Mouse (Mus musculus): Measurements from ENCODE around the gene Emilin2. TPM values are rescaled to one million over a fixed set of nuclear protein-coding genes. Genes with fewer than 3 reads are reported as not detected.

Gene Emilin2
- polyA plus RNA-seq, 1 experiment from 2014 or later = 2.7 TPM

GRCm38 (mm10) chr17:71245133-71245532 lies 66.6 kb downstream of the Emilin2 start:
- no peak overlapping the region for H3K9ac ChIP-seq (replicated peaks; ENCODE audit: low read length)
- H3K4me2 ChIP-seq (replicated peaks; ENCODE audit: low read depth, low read length) = no peak overlapping the region
- no peak for ATAC-seq (ENCODE audit: low FRiP score, low TSS enrichment)
- peaks cover 86% of the 10 kb centered on the region for H3K36me3 ChIP-seq (ENCODE audit: insufficient read depth, low read length)
- H3K27me3 ChIP-seq (ENCODE audit: insufficient read depth, low read length) = no peaks in the 10 kb centered on the region
- no peak overlapping the region for H3K4me3 ChIP-seq (ENCODE audit: low read length)
- no peaks in the 10 kb centered on the region for H3K9me3 ChIP-seq (ENCODE audit: low read length)
- peaks cover 5% of the 10 kb centered on the region; the same call in 1 of the 2 replicates for H3K4me1 ChIP-seq (ENCODE audit: insufficient read depth, low read length)
- WGBS = 97% methylated on average over 15 of the region's 15 CpGs
- H3K27ac ChIP-seq (ENCODE audit: low read length) = no peak overlapping the region

GRCm38 (mm10) chr17:71242666-71243065 lies 69.1 kb downstream of the Emilin2 start:
- Histone ChIP-seq H3K36me3 (ENCODE audit: insufficient read depth, low read length) (peaks cover 88% of the 10 kb centered on the region), H3K9ac (replicated peaks; ENCODE audit: low read length) (no peak overlapping the region), H3K4me2 (replicated peaks; ENCODE audit: low read depth, low read length) (no peak overlapping the region), H3K27me3 (ENCODE audit: insufficient read depth, low read length) (no peaks in the 10 kb centered on the region), H3K27ac (ENCODE audit: low read length) (no peak overlapping the region), H3K4me3 (ENCODE audit: low read length) (no peak overlapping the region), H3K4me1 (ENCODE audit: insufficient read depth, low read length) (no peaks in the 10 kb centered on the region), H3K9me3 (ENCODE audit: low read length) (no peaks in the 10 kb centered on the region)
- WGBS = 93% methylated on average over 7 of the region's 7 CpGs
- no peak for ATAC-seq (ENCODE audit: low FRiP score, low TSS enrichment)

GRCm38 (mm10) chr17:71240811-71241210 lies 71.0 kb downstream of the Emilin2 start:
- H3K9me3 ChIP-seq (ENCODE audit: low read length) = no peaks in the 10 kb centered on the region
- H3K9ac ChIP-seq (replicated peaks; ENCODE audit: low read length) = no peak overlapping the region
- no peak for ATAC-seq (ENCODE audit: low FRiP score, low TSS enrichment)
- no peak overlapping the region for H3K4me3 ChIP-seq (ENCODE audit: low read length)
- no peaks in the 10 kb centered on the region for H3K27me3 ChIP-seq (ENCODE audit: insufficient read depth, low read length)
- H3K4me1 ChIP-seq (ENCODE audit: insufficient read depth, low read length) = no peaks in the 10 kb centered on the region
- H3K4me2 ChIP-seq (replicated peaks; ENCODE audit: low read depth, low read length) = no peak overlapping the region
- peaks cover 78% of the 10 kb centered on the region for H3K36me3 ChIP-seq (ENCODE audit: insufficient read depth, low read length)
- H3K27ac ChIP-seq (ENCODE audit: low read length) = no peak overlapping the region
- WGBS = 90% methylated on average over 9 of the region's 9 CpGs

GRCm38 (mm10) chr17:71238494-71238893 lies 73.3 kb downstream of the Emilin2 start:
- Histone ChIP-seq H3K4me2 (replicated peaks; ENCODE audit: low read depth, low read length) (no peak overlapping the region), H3K9ac (replicated peaks; ENCODE audit: low read length) (no peak overlapping the region), H3K27ac (ENCODE audit: low read length) (no peak overlapping the region), H3K4me1 (ENCODE audit: insufficient read depth, low read length) (no peaks in the 10 kb centered on the region), H3K36me3 (ENCODE audit: insufficient read depth, low read length) (peaks cover 70% of the 10 kb centered on the region), H3K27me3 (ENCODE audit: insufficient read depth, low read length) (no peaks in the 10 kb centered on the region), H3K4me3 (ENCODE audit: low read length) (no peak overlapping the region), H3K9me3 (ENCODE audit: low read length) (no peaks in the 10 kb centered on the region)
- no peak for ATAC-seq (ENCODE audit: low FRiP score, low TSS enrichment)
- 92% methylated on average over 7 of the region's 7 CpGs for WGBS

- H3K36me3 ChIP-seq (ENCODE audit: insufficient read depth, low read length) = peaks cover 62% of the 10 kb centered on the region
- 75% methylated on average over 12 of the region's 12 CpGs for WGBS
- ATAC-seq (ENCODE audit: low FRiP score, low TSS enrichment) = no peak
These were observed 76.4 kb downstream of the Emilin2 start for GRCm38 (mm10) chr17:71235229-71235958.

DNA sequence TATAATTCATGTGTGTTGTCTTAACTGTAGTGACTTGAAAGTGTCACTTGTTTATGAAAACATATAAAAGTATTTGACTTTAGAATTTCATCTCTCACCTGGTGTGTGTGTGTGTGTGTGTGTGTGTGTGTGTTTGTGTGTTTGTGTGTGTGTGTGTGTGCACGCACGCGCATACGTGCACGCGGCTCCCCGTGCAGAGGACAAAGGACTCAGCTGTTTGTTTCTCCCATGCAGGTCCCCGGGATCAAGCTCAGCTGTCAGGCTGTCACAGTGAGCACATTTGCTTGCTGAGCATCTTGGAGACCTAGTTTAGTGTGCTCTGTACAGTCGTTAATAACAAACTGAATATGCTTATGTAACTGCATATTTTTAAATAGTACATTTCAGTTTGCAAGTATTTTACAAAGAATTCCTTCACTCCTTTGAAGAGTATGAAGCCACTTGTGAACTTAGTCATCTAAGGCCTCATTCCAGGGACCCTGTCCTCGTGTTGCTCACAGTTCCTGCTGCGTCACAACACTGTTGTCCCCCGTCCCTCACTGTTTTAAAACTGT lies 77.7 kb downstream of the Emilin2 start:
- no peak for ATAC-seq (ENCODE audit: low FRiP score, low TSS enrichment)
- Histone ChIP-seq H3K9me3 (ENCODE audit: low read length) (no peaks in the 10 kb centered on the region), H3K4me1 (ENCODE audit: insufficient read depth, low read length) (no peaks in the 10 kb centered on the region), H3K4me3 (ENCODE audit: low read length) (no peak overlapping the region), H3K27me3 (ENCODE audit: insufficient read depth, low read length) (no peaks in the 10 kb centered on the region), H3K27ac (ENCODE audit: low read length) (no peak overlapping the region), H3K36me3 (ENCODE audit: insufficient read depth, low read length) (peaks cover 60% of the 10 kb centered on the region), H3K9ac (replicated peaks; ENCODE audit: low read length) (no peak overlapping the region), H3K4me2 (replicated peaks; ENCODE audit: low read depth, low read length) (no peak overlapping the region)
- WGBS = 93% methylated on average over 12 of the region's 12 CpGs

More at GRCm38 (mm10) chr17:71235229-71235958, 76.4 kb downstream of the Emilin2 start:
- Histone ChIP-seq H3K9me3 (ENCODE audit: low read length) (no peaks in the 10 kb centered on the region), H3K4me1 (ENCODE audit: insufficient read depth, low read length) (no peaks in the 10 kb centered on the region), H3K4me3 (ENCODE audit: low read length) (no peak overlapping the region), H3K9ac (replicated peaks; ENCODE audit: low read length) (no peak overlapping the region), H3K4me2 (replicated peaks; ENCODE audit: low read depth, low read length) (no peak overlapping the region), H3K27me3 (ENCODE audit: insufficient read depth, low read length) (no peaks in the 10 kb centered on the region), H3K27ac (ENCODE audit: low read length) (no peak overlapping the region)

DNA sequence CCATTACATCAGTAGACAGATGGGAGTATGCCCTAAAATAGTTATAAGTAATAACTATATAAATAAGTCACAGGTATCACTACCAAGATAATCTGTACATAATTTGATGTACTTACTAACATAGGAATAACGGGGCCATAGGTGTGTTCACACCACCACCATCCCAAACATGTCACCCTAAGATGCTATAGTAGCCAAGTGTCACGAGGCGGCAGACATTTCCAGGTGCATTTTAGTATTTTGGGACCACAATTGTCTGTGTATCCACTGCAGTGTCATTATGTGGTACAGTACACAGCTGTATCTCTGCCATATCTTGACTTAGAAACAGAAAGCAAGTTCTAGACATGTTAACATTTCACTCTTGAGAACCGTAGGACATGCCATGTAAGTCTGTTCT lies 78.6 kb downstream of the Emilin2 start:
- Histone ChIP-seq H3K27me3 (ENCODE audit: insufficient read depth, low read length) (no peaks in the 10 kb centered on the region), H3K27ac (ENCODE audit: low read length) (no peak overlapping the region), H3K4me3 (ENCODE audit: low read length) (no peak overlapping the region), H3K4me2 (replicated peaks; ENCODE audit: low read depth, low read length) (no peak overlapping the region), H3K9me3 (ENCODE audit: low read length) (no peaks in the 10 kb centered on the region), H3K36me3 (ENCODE audit: insufficient read depth, low read length) (peaks cover 51% of the 10 kb centered on the region), H3K9ac (replicated peaks; ENCODE audit: low read length) (no peak overlapping the region), H3K4me1 (ENCODE audit: insufficient read depth, low read length) (no peaks in the 10 kb centered on the region)
- ATAC-seq (ENCODE audit: low FRiP score, low TSS enrichment) = no peak
- 94% methylated on average over 4 of the region's 4 CpGs for WGBS

GRCm38 (mm10) chr17:71231998-71232397 lies 79.8 kb downstream of the Emilin2 start:
- peaks cover 49% of the 10 kb centered on the region for H3K36me3 ChIP-seq (ENCODE audit: insufficient read depth, low read length)
- H3K9me3 ChIP-seq (ENCODE audit: low read length) = no peaks in the 10 kb centered on the region
- H3K27me3 ChIP-seq (ENCODE audit: insufficient read depth, low read length) = no peaks in the 10 kb centered on the region
- H3K27ac ChIP-seq (ENCODE audit: low read length) = no peak overlapping the region
- WGBS = 93% methylated on average over 2 of the region's 2 CpGs
- H3K4me1 ChIP-seq (ENCODE audit: insufficient read depth, low read length) = no peaks in the 10 kb centered on the region
- ATAC-seq (ENCODE audit: low FRiP score, low TSS enrichment) = no peak
- no peak overlapping the region for H3K4me2 ChIP-seq (replicated peaks; ENCODE audit: low read depth, low read length)
- no peak overlapping the region for H3K4me3 ChIP-seq (ENCODE audit: low read length)
- no peak overlapping the region for H3K9ac ChIP-seq (replicated peaks; ENCODE audit: low read length)

DNA sequence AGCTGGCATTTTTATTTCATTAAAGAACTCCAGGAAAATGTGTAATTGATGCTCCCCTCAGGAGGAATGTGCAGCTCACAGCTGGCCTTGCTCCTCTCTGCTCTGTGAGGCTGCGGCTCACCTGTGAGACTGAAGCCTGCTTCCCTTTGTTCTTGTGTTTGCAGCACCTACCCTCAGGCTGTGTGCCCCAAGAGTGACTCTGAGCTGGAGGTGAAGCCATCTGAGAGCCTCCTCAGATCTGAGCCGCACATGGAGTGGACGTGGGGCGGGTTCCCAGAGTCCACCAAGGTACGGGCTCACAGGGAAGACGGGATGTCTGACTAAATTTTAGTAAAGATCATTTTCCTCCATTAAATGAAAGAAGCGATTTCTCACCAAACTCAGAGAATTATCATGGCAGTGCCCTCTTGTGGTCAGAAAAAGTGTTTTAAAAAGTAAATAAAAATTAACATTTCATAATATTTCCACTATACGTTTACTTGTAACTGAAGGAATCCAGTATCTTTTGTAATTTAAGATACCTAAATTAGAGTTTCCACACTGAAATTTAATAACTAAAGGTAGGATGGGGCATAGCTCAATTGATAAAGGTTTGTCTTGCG lies 81.6 kb downstream of the Emilin2 start:
- Histone ChIP-seq H3K27me3 (ENCODE audit: insufficient read depth, low read length) (no peaks in the 10 kb centered on the region), H3K36me3 (ENCODE audit: insufficient read depth, low read length) (peaks cover 41% of the 10 kb centered on the region), H3K27ac (ENCODE audit: low read length) (no peak overlapping the region), H3K9ac (replicated peaks; ENCODE audit: low read length) (0 out of 2 replicates have a peak overlapping the region, but pooled peaks have one; percentile 9), H3K4me1 (ENCODE audit: insufficient read depth, low read length) (no peaks in the 10 kb centered on the region), H3K4me2 (replicated peaks; ENCODE audit: low read depth, low read length) (no peak overlapping the region), H3K9me3 (ENCODE audit: low read length) (no peaks in the 10 kb centered on the region), H3K4me3 (ENCODE audit: low read length) (no peak overlapping the region)
- WGBS = 71% methylated on average over 9 of the region's 9 CpGs
- no peak for ATAC-seq (ENCODE audit: low FRiP score, low TSS enrichment)

GRCm38 (mm10) chr17:71228651-71229050 lies 83.1 kb downstream of the Emilin2 start:
- H3K27ac ChIP-seq (ENCODE audit: low read length) = no peak overlapping the region
- H3K27me3 ChIP-seq (ENCODE audit: insufficient read depth, low read length) = no peaks in the 10 kb centered on the region
- H3K9me3 ChIP-seq (ENCODE audit: low read length) = no peaks in the 10 kb centered on the region
- H3K4me3 ChIP-seq (ENCODE audit: low read length) = no peak overlapping the region
- H3K4me2 ChIP-seq (replicated peaks; ENCODE audit: low read depth, low read length) = no peak overlapping the region
- no peak overlapping the region for H3K9ac ChIP-seq (replicated peaks; ENCODE audit: low read length)
- ATAC-seq (ENCODE audit: low FRiP score, low TSS enrichment) = no peak
- peaks cover 35% of the 10 kb centered on the region for H3K36me3 ChIP-seq (ENCODE audit: insufficient read depth, low read length)
- 88% methylated on average over 7 of the region's 7 CpGs for WGBS
- H3K4me1 ChIP-seq (ENCODE audit: insufficient read depth, low read length) = peaks cover under 1% of the 10 kb centered on the region; the same call in 1 of the 2 replicates
